Mouse (Mus musculus): ENCODE measurements around the gene CK137956. TPM values are rescaled to one million over a fixed set of nuclear protein-coding genes. Genes with fewer than 3 reads are reported as not detected.

CK137956 gene
- polyA plus RNA-seq, 1 experiment from 2014 or later, result not detected

GRCm38 (mm10) chr4:127972976-127973375 is 2.2 kb upstream of the CK137956 start:
- Histone ChIP-seq H3K79me2 (ENCODE audit: inconsistent target) (no peaks in the 10 kb centered on the region), H3K27ac (no peak overlapping the region), H3K36me3 (ENCODE audit: inconsistent target) (no peaks in the 10 kb centered on the region), H3K4me3 (ENCODE audit: inconsistent target) (no peak overlapping the region)
- 76% methylated on average over 3 of the region's 3 CpGs for WGBS (ENCODE audit: missing documents)

GRCm38 (mm10) chr4:127970018-127970421 is 731 bp downstream of the CK137956 start:
- Histone ChIP-seq H3K27ac (no peak overlapping the region), H3K79me2 (ENCODE audit: inconsistent target) (no peaks in the 10 kb centered on the region), H3K4me3 (ENCODE audit: inconsistent target) (no peak overlapping the region), H3K36me3 (ENCODE audit: inconsistent target) (no peaks in the 10 kb centered on the region)
- WGBS (ENCODE audit: missing documents), result 15% methylated on average over 7 of the region's 7 CpGs

- Histone ChIP-seq H3K27ac (no peak overlapping the region), H3K4me3 (ENCODE audit: inconsistent target) (no peak overlapping the region), H3K79me2 (ENCODE audit: inconsistent target) (no peaks in the 10 kb centered on the region), H3K36me3 (ENCODE audit: inconsistent target) (no peaks in the 10 kb centered on the region)
- WGBS (ENCODE audit: missing documents), result 9% methylated on average over 7 of the region's 7 CpGs
These were observed 1.6 kb downstream of the CK137956 start for GRCm38 (mm10) chr4:127969101-127969500.

GRCm38 (mm10) chr4:127953006-127953710 is 17.6 kb downstream of the CK137956 start:
- H3K79me2 ChIP-seq (ENCODE audit: inconsistent target), result no peaks in the 10 kb centered on the region
- WGBS (ENCODE audit: missing documents), result 61% methylated on average over 10 of the region's 10 CpGs

GRCm38 (mm10) chr4:127947696-127948095 is 23.1 kb downstream of the CK137956 start:
- no peaks in the 10 kb centered on the region for H3K36me3 ChIP-seq (ENCODE audit: inconsistent target)
- 51% methylated on average over 2 of the region's 2 CpGs for WGBS (ENCODE audit: missing documents)
- no peak overlapping the region for H3K27ac ChIP-seq
- no peaks in the 10 kb centered on the region for H3K79me2 ChIP-seq (ENCODE audit: inconsistent target)
- no peak overlapping the region for H3K4me3 ChIP-seq (ENCODE audit: inconsistent target)

More at GRCm38 (mm10) chr4:127953006-127953710, 17.6 kb downstream of the CK137956 start:
- Histone ChIP-seq H3K4me3 (ENCODE audit: inconsistent target) (no peak overlapping the region), H3K36me3 (ENCODE audit: inconsistent target) (no peaks in the 10 kb centered on the region), H3K27ac (no peak overlapping the region)

GRCm38 (mm10) chr4:127937474-127937873 is 33.3 kb downstream of the CK137956 start:
- H3K79me2 ChIP-seq (ENCODE audit: inconsistent target), result no peaks in the 10 kb centered on the region
- no peak overlapping the region for H3K4me3 ChIP-seq (ENCODE audit: inconsistent target)
- no peak overlapping the region for H3K27ac ChIP-seq
- H3K36me3 ChIP-seq (ENCODE audit: inconsistent target), result no peaks in the 10 kb centered on the region
- WGBS (ENCODE audit: missing documents), result 88% methylated on average over 7 of the region's 7 CpGs

- WGBS (ENCODE audit: missing documents), result 62% methylated on average over 3 of the region's 3 CpGs
- Histone ChIP-seq H3K4me3 (ENCODE audit: inconsistent target) (no peak overlapping the region), H3K79me2 (ENCODE audit: inconsistent target) (no peaks in the 10 kb centered on the region), H3K27ac (no peak overlapping the region), H3K36me3 (ENCODE audit: inconsistent target) (no peaks in the 10 kb centered on the region)
These were observed 35.4 kb downstream of the CK137956 start for GRCm38 (mm10) chr4:127935369-127935768.

GRCm38 (mm10) chr4:127913551-127913950 is 57.2 kb downstream of the CK137956 start:
- Histone ChIP-seq H3K79me2 (ENCODE audit: inconsistent target) (no peaks in the 10 kb centered on the region), H3K36me3 (ENCODE audit: inconsistent target) (no peaks in the 10 kb centered on the region), H3K4me3 (ENCODE audit: inconsistent target) (no peak overlapping the region), H3K27ac (no peak overlapping the region)
- WGBS (ENCODE audit: missing documents), result 87% methylated on average over 7 of the region's 7 CpGs

- 85% methylated on average over 8 of the region's 8 CpGs for WGBS (ENCODE audit: missing documents)
- no peak overlapping the region for H3K4me3 ChIP-seq (ENCODE audit: inconsistent target)
These were observed 63.6 kb downstream of the CK137956 start for GRCm38 (mm10) chr4:127907151-127907550.

GRCm38 (mm10) chr4:127903954-127904353 is 66.8 kb downstream of the CK137956 start:
- WGBS (ENCODE audit: missing documents), result 72% methylated on average over 3 of the region's 3 CpGs
- H3K79me2 ChIP-seq (ENCODE audit: inconsistent target), result no peaks in the 10 kb centered on the region

More at GRCm38 (mm10) chr4:127907151-127907550, 63.6 kb downstream of the CK137956 start:
- no peaks in the 10 kb centered on the region for H3K79me2 ChIP-seq (ENCODE audit: inconsistent target)
- no peak overlapping the region for H3K27ac ChIP-seq
- H3K36me3 ChIP-seq (ENCODE audit: inconsistent target), result no peaks in the 10 kb centered on the region

GRCm38 (mm10) chr4:127900893-127901456 is 69.8 kb downstream of the CK137956 start:
- 85% methylated on average over 6 of the region's 7 CpGs for WGBS (ENCODE audit: missing documents)
- Histone ChIP-seq H3K79me2 (ENCODE audit: inconsistent target) (no peaks in the 10 kb centered on the region), H3K27ac (no peak overlapping the region), H3K36me3 (ENCODE audit: inconsistent target) (no peaks in the 10 kb centered on the region), H3K4me3 (ENCODE audit: inconsistent target) (no peak overlapping the region)

More at GRCm38 (mm10) chr4:127903954-127904353, 66.8 kb downstream of the CK137956 start:
- H3K36me3 ChIP-seq (ENCODE audit: inconsistent target), result no peaks in the 10 kb centered on the region
- H3K27ac ChIP-seq, result no peak overlapping the region
- no peak overlapping the region for H3K4me3 ChIP-seq (ENCODE audit: inconsistent target)

- H3K36me3 ChIP-seq (ENCODE audit: inconsistent target), result no peaks in the 10 kb centered on the region
- H3K27ac ChIP-seq, result no peak overlapping the region
- WGBS (ENCODE audit: missing documents), result 90% methylated on average over 7 of the region's 7 CpGs
- H3K79me2 ChIP-seq (ENCODE audit: inconsistent target), result no peaks in the 10 kb centered on the region
- H3K4me3 ChIP-seq (ENCODE audit: inconsistent target), result no peak overlapping the region
These were observed 81.7 kb downstream of the CK137956 start for GRCm38 (mm10) chr4:127889071-127889470.

GRCm38 (mm10) chr4:127878966-127879365 is 91.8 kb downstream of the CK137956 start:
- Histone ChIP-seq H3K36me3 (ENCODE audit: inconsistent target) (no peaks in the 10 kb centered on the region), H3K27ac (no peak overlapping the region), H3K4me3 (ENCODE audit: inconsistent target) (no peak overlapping the region), H3K79me2 (ENCODE audit: inconsistent target) (no peaks in the 10 kb centered on the region)
- 92% methylated on average over 8 of the region's 8 CpGs for WGBS (ENCODE audit: missing documents)
